Mouse (Mus musculus): Measurements from ENCODE around the gene Prkcz.

Gene Prkcz

DNA sequence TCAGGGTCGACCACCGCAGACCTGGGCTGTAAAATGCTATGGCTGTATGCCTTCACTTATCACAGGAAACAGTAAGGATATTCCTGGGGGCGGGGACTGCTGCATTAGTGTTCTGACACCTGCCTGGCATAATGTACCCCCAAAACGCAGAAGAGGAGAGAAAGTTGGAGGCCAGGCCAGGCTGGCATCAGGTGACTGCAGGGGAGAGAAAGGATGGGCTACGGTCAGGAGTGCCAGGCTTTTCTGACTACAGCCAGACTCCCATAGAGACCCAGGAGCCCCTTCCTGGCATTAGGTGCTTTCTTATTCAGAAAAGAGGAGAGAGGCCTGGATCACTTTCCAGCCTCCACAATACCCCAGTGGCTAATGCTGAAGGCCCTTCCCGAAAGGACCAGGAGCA lies 121.7 kb downstream of the Prkcz start:
- DNase-seq: no peak

DNA sequence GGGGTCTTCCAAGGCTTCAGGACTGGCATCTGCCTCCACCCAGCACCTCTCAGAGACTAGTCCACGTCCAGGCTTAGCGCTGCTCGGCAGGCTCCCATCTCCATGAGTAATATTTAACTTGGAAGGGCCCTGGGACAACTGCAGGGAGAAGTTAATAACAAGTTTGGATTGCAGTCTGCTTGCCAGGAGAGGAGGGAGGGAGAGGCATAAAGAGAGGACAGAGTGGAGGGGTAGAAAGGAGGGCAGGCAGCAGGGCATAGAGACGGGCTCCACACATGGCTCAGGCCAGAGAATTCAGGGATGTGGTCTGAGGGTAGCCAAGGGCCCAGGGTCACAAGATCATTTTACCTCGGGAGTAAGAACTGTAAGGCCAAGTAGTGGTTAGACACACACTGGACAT lies 122.9 kb downstream of the Prkcz start:
- no peak for DNase-seq

DNA sequence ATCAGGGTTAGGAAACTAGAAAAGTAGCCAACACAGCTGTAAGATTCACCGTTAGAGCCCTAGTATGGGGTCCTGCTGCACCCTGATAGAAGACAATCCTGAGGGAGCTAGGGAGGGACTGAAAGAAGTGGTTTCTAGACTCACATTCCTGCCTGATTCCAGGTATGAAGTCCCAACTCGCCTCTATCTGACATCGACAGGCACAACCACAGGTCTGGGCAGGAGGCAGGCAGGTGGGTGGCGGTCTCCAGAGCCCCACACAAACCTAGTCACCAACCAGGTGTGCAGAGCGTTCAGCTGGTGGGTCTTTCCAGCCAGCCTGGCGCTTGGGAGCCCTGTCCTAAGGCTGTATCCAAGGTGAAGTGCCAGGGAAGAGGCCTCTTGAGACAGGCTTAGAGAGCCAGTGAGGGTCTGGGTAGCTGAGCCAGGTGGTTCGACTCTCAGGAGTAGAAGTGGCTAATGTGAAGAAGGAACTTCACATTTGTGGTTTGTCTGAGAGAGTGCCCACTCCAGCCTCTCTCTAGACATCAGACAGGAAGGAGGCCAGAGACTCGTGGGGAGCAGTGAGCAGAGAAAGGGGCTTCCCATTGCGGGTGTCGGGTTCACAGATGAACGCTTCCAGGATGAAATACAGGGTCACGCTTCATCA lies 124.3 kb downstream of the Prkcz start:
- DNase-seq: no peak

DNA sequence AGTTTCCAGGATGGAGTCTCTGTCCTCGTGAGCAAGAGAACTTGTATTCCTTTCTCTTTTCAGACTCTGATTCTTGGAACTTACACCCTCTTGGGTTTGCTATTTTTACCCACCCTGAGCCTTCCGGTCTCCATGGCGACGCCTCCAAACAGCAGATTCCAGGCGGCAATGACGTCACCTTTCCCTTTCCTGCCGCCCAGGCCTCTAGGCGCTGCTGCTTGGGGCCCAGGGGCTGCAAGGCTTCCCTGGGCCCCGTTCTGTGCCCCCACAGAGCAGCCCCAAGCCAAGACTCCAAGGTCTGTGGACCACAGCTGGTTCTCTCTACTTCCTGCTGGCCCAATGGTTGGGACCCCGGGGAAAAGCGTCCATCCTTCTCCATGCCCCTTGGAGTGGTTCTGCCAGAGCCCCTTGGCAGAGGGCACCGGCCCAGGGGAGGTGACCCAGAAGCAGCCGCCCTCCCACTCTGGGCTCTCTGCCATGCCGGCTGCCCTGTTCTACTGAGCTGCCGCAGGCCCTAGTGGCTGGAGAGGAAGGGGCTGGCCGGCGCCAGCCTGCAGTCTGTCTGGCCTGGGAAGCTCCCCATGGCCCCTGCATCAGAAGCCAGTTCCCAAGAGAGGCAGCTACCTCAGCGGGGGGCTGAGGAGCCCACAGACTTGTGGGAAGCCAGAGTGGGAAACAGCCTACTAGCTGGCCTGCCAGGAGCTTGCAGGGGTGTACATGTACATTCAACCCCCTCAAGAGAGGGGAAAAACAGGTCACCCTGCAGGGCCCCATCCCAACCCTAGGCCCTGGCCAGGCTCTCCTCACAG lies 125.6 kb downstream of the Prkcz start:
- peak; percentile 67 for DNase-seq

DNA sequence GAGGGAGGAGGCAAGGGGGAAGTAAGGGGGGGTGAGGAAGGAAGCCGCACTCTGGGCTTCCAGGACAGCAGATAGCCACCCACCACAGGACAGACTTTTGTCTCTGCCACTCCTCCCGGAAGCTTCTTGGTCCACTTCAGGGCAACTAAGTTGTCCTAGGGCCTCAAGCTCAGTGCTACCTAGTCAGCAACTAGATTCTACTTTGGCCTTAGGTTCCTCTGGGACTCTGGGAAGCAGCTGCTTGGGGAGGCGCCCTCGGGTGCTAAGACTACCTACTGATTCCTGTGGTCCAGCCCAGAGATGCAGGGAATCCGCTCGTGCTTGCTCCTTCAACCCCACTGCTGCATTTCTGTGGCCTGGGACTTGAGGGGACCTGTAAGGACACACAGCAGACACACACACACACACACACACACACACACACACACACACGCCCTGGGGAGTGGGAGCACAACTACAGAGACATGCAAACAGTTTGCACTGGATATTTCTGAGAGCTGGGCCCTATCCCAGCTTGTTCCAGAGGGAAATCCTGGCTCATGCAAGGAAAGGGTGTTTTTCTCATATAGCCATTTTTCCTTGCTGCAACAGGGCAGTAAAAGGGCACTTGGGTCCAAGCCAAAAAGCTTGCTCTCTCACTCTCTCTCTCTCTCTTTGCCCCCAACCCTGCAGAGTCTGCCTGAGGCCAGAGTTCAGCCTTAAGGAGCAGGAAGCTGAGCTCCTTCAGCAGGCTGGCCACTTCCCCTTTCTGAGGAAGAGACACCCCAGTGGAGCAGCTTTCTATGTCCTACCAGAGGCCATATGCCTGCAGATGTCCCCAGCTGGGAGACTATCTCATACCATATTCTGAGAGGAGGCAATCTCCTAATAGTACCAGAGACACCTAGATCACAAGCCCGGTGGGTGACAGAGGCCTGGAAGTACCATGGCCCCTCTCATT lies 126.5 kb downstream of the Prkcz start:
- peak; percentile 18 for DNase-seq

DNA sequence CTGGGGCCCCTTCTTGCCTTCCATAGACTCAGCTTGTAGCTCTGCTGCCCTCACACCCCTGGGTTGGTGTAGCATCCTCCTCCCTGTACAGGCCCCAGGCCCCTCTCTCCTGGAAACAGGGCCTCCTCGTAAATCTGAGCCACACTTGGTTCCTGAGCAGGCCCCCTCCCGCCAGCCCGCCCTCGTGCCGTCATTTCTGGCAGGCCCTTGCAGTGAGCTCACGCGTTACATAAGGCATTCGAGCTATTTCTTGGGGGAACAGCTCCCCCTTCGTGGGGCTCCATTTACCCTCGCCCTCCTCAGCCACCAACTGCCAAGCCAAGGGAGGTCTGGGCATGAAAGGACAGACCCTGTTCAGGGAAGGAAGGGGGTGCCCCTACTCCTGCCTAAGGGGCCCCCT lies 127.3 kb downstream of the Prkcz start:
- peak; percentile 32 for DNase-seq

DNA sequence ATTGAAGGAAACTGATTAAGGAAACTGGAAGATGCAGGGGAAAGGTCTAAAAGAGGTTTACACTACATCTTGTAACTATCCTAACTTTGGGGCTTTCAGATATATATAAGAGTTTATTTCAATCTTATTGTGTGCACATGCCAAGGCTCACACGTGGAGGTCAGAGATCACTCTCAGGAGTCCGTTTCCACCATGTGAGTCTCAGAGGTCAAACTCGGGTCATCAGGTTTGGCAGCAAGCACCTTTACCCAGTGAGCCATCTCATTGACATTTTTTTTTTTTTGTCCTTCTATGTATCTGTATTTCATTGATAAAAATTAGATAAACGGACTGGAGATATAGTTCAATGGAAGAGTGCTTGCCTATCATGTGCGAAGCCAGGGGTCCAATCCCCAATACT lies 132.7 kb downstream of the Prkcz start:
- DNase-seq: no peak

DNA sequence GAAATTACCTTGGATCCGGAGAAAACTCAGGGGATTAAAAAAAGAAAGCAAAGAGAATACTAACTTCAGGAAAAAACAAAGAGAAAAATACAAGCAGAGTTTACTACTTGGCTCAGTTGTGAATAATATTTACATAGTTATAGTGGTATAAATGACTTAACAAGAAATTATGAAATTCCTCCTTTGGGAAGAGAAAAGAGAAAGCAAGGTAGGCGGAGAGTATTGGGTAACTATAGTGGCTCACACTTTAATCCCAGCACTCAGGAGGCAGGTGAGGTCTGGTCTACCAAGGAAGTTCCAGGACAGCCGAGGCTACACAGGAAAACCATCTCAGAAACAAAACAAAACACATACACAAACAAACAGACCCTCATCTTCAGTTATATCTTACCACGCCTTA lies 133.2 kb downstream of the Prkcz start:
- no peak for DNase-seq

DNA sequence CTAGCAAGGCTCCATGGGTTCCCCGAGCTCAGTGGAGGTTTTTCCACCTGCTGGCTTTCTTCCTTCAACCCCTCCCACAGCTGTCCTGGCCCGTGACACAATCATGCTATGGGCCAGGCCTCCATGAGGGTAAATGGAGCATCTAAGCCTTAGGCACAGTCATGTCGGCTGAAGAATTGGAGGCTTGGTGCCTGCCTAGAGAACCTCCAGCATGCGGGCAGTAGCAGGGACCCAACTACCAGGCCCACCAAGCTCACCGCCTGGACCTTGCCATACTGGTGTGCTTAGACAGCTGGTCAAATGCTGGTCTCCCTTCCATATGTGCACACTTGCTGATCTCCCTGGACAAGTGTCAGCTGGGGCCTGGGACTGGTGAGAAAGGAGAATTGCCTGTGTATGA lies 135.2 kb downstream of the Prkcz start:
- no peak for DNase-seq

DNA sequence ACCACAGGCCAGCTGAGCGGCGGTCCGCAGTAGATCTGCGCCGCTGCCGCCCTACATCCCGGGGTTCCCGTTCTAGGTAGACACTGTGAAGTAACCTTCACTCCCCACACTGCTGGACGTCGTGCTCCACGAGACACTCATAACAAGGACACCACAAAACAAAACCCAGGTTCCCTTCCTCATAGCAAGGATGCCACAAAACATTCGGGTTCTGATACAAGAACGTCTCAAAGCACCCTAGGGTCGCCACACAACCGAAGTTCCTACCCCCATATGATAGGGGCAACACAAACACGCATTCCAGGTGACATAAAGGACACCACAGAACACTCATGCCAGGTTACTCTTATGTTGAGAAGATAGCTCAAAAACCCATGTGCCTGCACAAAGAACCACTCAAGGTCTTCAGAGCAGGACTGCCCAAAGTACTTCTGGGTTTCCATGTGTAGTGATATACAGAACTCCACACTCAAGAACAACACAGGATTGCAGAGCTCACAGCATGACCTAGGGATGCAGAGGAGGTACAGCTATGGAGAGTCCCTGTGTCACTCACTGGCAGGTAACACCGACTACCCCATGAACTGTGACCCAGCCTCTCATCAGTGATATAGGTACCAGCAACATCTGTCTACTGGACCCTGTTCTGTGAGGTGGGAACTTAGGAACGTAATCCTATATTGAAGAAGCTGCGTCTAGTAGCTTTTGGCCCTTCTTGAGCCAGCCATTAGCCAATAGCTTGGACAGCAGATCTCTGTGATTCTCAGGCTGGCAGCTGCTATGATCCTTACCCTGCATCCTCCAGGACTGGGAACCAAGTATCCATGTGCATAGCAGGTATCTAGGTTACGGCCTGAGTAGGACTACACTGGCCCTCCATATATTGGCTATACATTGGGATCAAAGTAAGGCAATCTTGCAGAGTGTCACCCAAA lies 137.3 kb downstream of the Prkcz start:
- DNase-seq: no peak

DNA sequence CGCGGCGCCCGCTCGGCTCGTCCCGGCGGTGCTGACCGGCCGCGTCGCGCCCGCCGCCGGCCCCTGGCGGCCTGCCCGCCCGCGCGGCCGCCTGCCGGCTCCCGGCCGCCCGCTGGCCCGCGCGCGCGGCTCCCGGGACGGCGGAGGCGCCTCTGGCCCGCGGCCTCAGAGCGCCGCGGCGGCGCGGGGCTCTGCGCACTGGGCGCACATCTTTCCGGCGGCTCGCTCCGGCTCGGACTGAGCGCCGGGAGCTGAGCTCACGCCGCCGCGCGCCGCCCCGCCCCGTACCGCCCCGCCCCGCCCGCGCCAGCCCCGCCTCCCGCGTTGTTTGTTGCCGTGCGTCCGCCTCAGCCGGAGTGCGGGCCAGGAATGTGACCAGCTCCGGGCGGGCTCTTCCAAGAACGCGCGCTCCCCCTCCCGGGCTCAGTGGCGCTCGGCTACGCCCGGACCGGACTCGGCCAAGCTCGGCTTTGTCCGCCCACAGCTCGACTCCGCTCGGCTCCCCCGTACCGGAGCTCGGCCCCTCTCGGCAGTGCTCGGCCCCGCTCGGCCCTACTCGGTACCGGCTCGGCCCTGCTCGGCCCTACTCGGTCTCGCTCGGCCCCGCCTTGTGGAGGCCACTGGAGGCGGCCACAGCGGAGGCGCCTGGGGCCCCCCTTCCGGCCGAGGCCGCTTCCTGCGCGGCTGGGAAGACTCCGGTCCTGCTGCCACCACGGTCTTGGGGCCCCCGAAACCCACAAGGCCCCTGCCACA lies 138.1 kb downstream of the Prkcz start:
- peak; percentile 99 for DNase-seq

DNA sequence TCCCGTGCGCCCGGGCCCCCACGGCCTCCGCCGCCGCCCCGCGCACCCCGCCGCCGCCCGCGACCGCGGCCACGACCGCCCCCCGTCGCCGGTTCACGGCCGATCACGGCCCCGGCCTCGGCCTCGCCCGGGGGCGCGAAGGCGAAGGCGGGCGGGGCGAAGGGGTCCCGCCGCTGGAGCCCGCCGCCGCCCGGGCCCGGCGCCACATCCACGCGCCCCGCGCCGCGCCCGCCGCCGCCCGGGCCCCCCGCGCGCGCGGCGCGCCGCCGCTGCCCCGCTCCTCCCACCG lies 138.7 kb downstream of the Prkcz start, which contains the start of gene Ski:
TSS of gene Ski (minus strand) at position 41 of the 289 bp plus-strand sequence.
- no peak for DNase-seq

DNA sequence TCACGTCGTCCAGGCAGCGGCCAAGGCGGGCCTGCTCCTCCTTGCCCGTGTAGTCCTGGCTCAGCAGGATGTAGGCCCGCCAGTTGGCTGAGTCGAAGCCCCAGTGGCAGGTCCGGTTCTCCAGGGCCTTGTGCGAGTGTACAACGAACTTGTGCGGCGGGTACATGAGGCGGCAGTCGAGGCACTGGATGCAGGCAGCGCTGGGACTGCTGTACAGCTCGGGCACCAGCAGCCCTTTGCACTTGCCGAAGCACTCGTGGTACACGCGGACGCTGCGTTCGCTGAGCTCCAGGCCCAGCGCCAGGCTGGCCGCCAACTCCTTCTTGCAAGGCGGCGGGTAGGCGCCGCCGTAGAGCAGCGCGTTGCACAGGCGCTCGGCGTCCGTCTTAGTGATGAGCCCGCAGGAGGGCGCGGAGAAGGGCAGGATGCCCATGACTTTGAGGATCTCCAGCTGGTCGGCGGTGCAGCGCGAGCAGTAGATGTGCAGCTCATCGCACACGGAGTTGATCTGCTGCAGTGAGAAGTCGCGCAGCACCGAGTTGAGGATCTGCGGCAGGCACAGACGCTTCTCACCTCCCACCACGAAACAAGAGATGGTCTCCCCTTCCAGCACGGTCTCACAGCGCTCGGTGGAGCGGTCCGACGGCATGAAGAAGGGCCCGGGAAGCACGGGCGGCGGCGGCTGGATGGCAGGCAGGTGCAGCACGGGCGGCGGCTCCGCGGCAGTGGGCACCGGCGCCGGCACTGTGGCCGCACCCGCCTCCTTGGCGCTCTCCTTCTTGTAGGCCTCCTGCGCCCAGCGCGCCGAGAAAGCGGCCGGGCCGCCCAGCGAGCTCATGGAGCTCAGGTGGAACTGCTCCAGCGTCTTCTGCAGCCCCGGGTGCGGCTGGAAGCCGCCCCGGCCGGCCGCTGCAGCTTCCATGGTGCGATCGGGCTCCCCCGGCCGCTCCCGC lies 139.3 kb downstream of the Prkcz start:
- DNase-seq: peak; percentile 65

DNA sequence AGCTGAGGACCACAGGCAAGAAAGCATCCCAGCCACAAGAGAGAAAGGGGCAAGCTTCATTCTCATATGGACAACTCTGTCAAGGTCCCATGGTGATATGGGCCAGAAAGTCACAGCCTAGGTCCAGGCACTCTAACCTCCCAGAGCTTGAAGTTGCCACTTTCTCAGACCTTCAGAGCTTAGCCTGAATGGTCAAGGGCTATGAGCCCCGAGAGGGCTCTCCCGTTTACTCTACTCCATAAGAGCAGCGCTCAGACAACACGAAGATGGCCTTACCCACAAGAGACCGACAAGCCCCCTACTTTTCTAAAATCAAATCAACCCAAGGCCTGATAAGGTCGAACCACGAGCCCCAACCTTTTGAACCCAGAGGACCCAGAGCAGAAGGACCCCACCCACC lies 140.1 kb downstream of the Prkcz start:
- DNase-seq: no peak

DNA sequence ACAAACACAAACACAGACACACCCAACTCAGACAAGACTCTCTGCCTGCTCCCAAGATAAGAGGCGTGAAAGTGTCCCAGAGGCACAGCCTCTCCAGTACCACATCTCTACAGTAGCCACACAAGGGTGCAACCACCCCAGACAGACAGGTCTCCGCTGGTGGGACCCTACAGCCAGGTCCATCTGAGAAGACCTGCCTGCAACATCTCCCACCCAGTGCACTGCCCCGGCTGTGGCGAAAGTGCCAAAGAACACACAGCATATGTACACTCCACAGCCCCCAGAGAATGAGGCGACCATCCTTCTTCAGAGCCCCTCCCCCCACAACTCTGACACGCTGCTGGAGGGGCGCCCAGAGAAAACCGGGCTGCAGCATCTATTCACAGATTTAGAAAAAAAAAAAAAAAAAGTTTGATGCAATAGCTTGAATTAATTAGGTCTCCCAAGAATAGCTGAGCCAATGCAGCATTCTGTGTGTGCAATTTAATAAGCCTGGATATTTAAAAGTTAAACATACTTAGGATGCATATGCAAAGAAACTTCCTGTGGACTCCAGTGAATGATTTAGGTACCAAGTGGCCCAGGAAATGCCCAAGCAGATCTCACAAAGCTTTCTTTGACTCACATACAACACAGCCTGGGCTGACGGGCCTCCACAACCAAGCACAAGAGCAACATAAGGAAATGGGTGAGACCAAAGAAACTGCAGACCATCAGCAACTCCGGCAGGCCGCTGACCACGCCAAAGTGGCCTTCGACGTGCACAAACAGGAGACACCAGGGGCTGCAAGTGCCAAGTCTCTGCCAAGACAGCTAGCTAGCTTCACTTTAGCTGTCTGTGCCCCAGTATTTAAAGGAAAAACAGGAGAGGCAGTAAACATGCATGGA lies 140.7 kb downstream of the Prkcz start:
- peak; percentile 38 for DNase-seq

DNA sequence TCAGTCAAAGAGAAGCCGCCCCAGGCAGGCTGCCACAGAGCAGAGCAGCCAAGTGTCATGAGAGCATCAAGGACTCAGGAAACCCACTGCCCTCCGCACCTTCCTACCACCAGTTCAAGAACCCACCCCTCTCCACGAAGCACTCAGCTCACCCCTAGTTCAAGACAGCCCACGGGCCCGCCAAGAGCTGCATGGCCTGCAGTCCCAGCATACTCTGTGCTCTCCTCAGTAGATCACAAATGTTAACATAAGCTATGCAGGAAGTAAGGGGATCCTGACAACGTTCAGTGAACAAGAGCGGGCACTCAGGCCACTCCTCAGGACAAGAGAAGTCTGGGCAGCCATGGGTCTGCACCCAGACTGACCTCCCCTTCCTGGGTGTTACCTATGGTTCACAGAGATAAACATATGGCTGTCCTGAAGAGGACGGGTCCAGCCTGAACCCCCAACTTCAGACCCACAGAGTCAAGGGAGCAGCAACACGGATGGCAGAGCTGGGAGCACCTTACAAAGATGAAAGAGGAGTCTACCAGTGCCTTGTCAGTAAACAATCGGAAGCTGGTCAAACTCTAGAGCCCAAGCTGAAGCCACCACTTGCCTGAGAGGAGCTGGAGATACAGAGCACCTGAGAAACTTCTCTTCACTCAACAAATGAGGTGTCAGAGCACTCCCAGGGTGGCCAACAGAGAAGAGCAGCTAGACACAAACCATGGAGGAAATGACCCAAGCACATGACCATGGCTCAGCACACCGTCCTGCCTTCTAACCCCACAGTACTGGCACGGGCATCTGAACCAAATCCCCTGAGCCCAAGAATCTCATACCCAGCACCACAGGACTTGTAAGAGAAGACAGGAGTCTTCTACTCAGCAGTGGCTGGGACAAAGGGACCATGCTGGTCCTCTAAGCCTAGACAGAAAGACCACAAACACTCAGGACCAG lies 141.6 kb downstream of the Prkcz start:
- no peak for DNase-seq

DNA sequence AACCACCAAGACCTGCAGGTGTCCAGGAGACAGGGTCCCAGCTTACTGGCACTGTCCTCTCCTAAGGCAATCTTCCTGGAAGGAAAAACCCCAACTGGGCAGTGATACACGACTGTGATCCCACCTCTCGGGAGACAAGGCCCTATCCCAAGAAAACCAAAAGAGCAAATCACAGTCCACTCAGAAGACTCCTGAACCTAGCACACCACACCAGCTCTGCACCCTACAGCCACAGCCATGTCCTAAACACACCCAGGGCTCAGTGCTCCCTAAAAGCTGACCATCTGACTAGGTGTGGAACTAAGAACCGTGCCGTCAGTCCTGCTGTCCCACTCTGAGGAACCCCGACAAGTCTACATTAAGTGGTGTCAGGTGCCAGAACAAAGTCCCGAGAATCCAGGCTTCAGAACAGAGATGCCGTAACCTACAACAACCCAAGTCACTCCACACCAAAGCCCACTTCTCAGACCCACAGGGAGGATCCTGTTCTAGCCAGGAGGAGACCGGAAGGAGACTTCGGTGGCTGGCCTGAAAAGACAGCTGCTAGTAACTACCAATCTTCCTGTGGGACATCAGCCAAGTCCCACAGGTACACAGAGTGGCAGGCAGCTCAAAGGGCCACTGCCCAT lies 142.9 kb downstream of the Prkcz start:
- DNase-seq: no peak

Measured in thymus, postnatal 14 days (tissue).